Mouse (Mus musculus): ENCODE results near the gene Gemin4.

DNA sequence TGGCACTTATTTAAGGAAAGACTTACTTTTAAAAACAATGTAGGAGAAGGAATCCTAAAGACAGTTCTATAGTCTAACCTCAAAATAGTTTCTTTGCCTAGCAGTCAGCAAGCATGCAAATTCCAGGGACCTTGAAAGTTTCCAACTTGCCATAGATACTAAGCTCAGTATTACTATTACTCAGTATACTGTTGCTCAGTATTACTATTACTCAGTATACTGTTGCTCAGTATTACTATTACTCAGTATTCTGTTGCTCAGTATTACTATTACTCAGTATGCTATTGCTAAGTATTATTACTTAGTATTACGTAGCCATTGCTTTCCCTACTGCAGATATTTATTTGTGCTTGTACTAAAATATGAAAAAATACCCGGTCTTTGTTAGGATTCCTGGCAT, 22.3 kb upstream of the Gemin4 start:
- TF ChIP-seq CTCF (IDR thresholded peaks at IDR 0.05; ENCODE audit: control insufficient read depth, insufficient read depth, insufficient read length) (no peak), MAX (IDR thresholded peaks at IDR 0.05) (no peak), USF1 (IDR thresholded peaks at IDR 0.05; ENCODE audit: low read depth) (no peak), MYOG (IDR thresholded peaks at IDR 0.05; ENCODE audit: control insufficient read depth, extremely low read depth, insufficient read length) (no peak), FOSL1 (IDR thresholded peaks at IDR 0.05; ENCODE audit: insufficient read depth, low read length, poor library complexity, severe bottlenecking) (no peak)

Data from C2C12 (cell line).